Mouse (Mus musculus) liver, embryonic 15.5 days (tissue): ENCODE data around the gene Klhl21. TPM values are rescaled to one million over a fixed set of nuclear protein-coding genes. Genes with fewer than 3 reads are reported as not detected.

ENCODE experiments used
- ATAC-seq: fragments of 200-750 bp; cut with Nextera tagmentation; 2 replicates; pipeline ENCODE4 v1.8.0; 2017; ENCODE audit warnings: moderate number of reproducible peaks, mild to moderate bottlenecking, moderate library complexity; ENCODE audit not compliant: insufficient read depth
- H3K27ac ChIP-seq: fragments of 300-500 bp; sonication (generic); replicated peaks from 2 replicates; pipeline ENCODE4 v1.5.1; 2015; ENCODE audit warnings: mild to moderate bottlenecking, inconsistent platforms
- H3K27me3 ChIP-seq: fragments of 300-500 bp; sonication (generic); 2 replicates; pipeline ENCODE4 v1.6.1; 2015; ENCODE audit warnings: mild to moderate bottlenecking, inconsistent platforms
- H3K36me3 ChIP-seq: fragments of 300-500 bp; sonication (generic); replicated peaks from 2 replicates; pipeline ENCODE4 v1.6.1; 2015; ENCODE audit warnings: moderate library complexity, mild to moderate bottlenecking, inconsistent platforms
- H3K4me1 ChIP-seq: fragments of 300-500 bp; sonication (generic); replicated peaks from 2 replicates; pipeline ENCODE4 v1.6.1; 2015; ENCODE audit warnings: inconsistent platforms
- H3K4me2 ChIP-seq: fragments of 300-500 bp; sonication (generic); 2 replicates; pipeline ENCODE4 v1.6.1; 2015; ENCODE audit warnings: moderate library complexity, mild to moderate bottlenecking, inconsistent platforms
- H3K4me3 ChIP-seq: fragments of 300-500 bp; sonication (generic); replicated peaks from 2 replicates; pipeline ENCODE4 v1.5.1; 2015; ENCODE audit warnings: mild to moderate bottlenecking, inconsistent platforms
- H3K9ac ChIP-seq: fragments of 300-500 bp; sonication (generic); 2 replicates; pipeline ENCODE4 v1.6.1; 2015; ENCODE audit warnings: moderate library complexity, mild to moderate bottlenecking, inconsistent platforms
- H3K9me3 ChIP-seq: fragments of 300-500 bp; sonication (generic); replicated peaks from 2 replicates; pipeline ENCODE4 v1.6.1; 2016; ENCODE audit warnings: inconsistent platforms
- WGBS: fragments of 180-500 bp; shearing (Covaris S2); methylation state at CpG from one replicate; pipeline ENCODE4 v1.1.7; 2015; ENCODE audit warnings: mixed read lengths; ENCODE audit not compliant: insufficient replicate concordance; 5-methylcytosine and 5-hydroxymethylcytosine counted together
- polyA plus RNA-seq: library from polyadenylated mRNA; unstranded; fragments of >200 nt; fragmentation: Nextera tagmentation; extraction: Ambion mirVana; gene quantifications from 2 replicates; pipeline ENCODE4 v1.2.1, GENCODE M21; 2015

Klhl21 gene
- polyA plus RNA-seq: 6.3 and 7.2 TPM in 2 replicates

GRCm38 (mm10) chr4:152008622-152009075 is at the start of gene Klhl21:
Gene Klhl21 (plus strand): TSS chr4:152008803.
- H3K27me3 ChIP-seq: peaks cover 27% of the 10 kb centered on the region
- peak within 1 kb of the TSS; percentile 81 for H3K4me3 ChIP-seq
- H3K9ac ChIP-seq: peak within 1 kb of the TSS; percentile 73
- no peaks in the 10 kb centered on the region for H3K9me3 ChIP-seq
- peaks cover 11% of the 10 kb centered on the region for H3K36me3 ChIP-seq
- H3K4me1 ChIP-seq: peaks cover 67% of the 10 kb centered on the region
- peak within 1 kb of the TSS; percentile 86 for H3K27ac ChIP-seq
- peak within 1 kb of the TSS; percentile 100 for H3K4me2 ChIP-seq
- peak; percentile 82 for ATAC-seq
- WGBS: under 1% methylated on average over 45 of the region's 45 CpGs

- WGBS: 44% methylated on average over 11 of the region's 11 CpGs
- no peaks in the 10 kb centered on the region for H3K27me3 ChIP-seq
- peak overlapping the region; percentile 9 for H3K4me3 ChIP-seq
- no peaks in the 10 kb centered on the region for H3K9me3 ChIP-seq
- peaks cover 89% of the 10 kb centered on the region for H3K4me1 ChIP-seq
- peak overlapping the region; percentile 60 for H3K9ac ChIP-seq
- H3K27ac ChIP-seq: peak overlapping the region; percentile 98
- H3K4me2 ChIP-seq: peak overlapping the region; percentile 64
- H3K36me3 ChIP-seq: peaks cover 85% of the 10 kb centered on the region
- ATAC-seq: peak; percentile 17
Measured at GRCm38 (mm10) chr4:151959849-151960512, 48.6 kb upstream of the Klhl21 start.

- Histone ChIP-seq H3K27me3 (no peaks in the 10 kb centered on the region), H3K4me1 (peaks cover 84% of the 10 kb centered on the region), H3K27ac (peak overlapping the region; percentile 98), H3K36me3 (peaks cover 85% of the 10 kb centered on the region), H3K4me2 (peak overlapping the region; percentile 64), H3K9ac (peak overlapping the region; percentile 60), H3K9me3 (no peaks in the 10 kb centered on the region), H3K4me3 (peak overlapping the region; percentile 24)
- peak; percentile 92 for ATAC-seq
- 20% methylated on average over 3 of the region's 3 CpGs for WGBS
Measured at GRCm38 (mm10) chr4:151960513-151960854, 48.1 kb upstream of the Klhl21 start.

- peak overlapping the region; percentile 98 for H3K27ac ChIP-seq
- peaks cover 62% of the 10 kb centered on the region for H3K4me1 ChIP-seq
- peak overlapping the region; percentile 48 for H3K4me2 ChIP-seq
- no peaks in the 10 kb centered on the region for H3K27me3 ChIP-seq
- ATAC-seq: peak; percentile 32
- 14% methylated on average over 3 of the region's 3 CpGs for WGBS
- H3K4me3 ChIP-seq: 0 out of 2 replicates have a peak overlapping the region, but pooled peaks have one; percentile 5
- H3K9me3 ChIP-seq: no peaks in the 10 kb centered on the region
- H3K36me3 ChIP-seq: peaks cover 81% of the 10 kb centered on the region
- H3K9ac ChIP-seq: peak overlapping the region; percentile 50
Measured at GRCm38 (mm10) chr4:151962817-151963216, 45.8 kb upstream of the Klhl21 start.

GRCm38 (mm10) chr4:151968204-151968921 is 40.2 kb upstream of the Klhl21 start:
- peaks cover 80% of the 10 kb centered on the region for H3K36me3 ChIP-seq

GRCm38 (mm10) chr4:151972221-151972967 is 36.2 kb upstream of the Klhl21 start:
- 0 out of 2 replicates have a peak overlapping the region, but pooled peaks have one; percentile 25 for H3K9ac ChIP-seq
- peaks cover 89% of the 10 kb centered on the region for H3K36me3 ChIP-seq
- no peaks in the 10 kb centered on the region for H3K27me3 ChIP-seq
- H3K4me2 ChIP-seq: no peak overlapping the region
- peaks cover 19% of the 10 kb centered on the region for H3K4me1 ChIP-seq
- peak overlapping the region; percentile 54 for H3K27ac ChIP-seq
- WGBS: 71% methylated on average over 10 of the region's 10 CpGs
- ATAC-seq: no peak
- H3K4me3 ChIP-seq: no peak overlapping the region
- H3K9me3 ChIP-seq: no peaks in the 10 kb centered on the region

More at GRCm38 (mm10) chr4:151968204-151968921, 40.2 kb upstream of the Klhl21 start:
- ATAC-seq: no peak
- Histone ChIP-seq H3K4me2 (no peak overlapping the region), H3K9ac (no peak overlapping the region), H3K4me1 (peaks cover 26% of the 10 kb centered on the region), H3K4me3 (no peak overlapping the region), H3K27ac (0 out of 2 replicates have a peak overlapping the region, but pooled peaks have one; percentile 38), H3K27me3 (no peaks in the 10 kb centered on the region), H3K9me3 (no peaks in the 10 kb centered on the region)
- WGBS: 92% methylated on average over 26 of the region's 26 CpGs

GRCm38 (mm10) chr4:151975441-151975840 is 33.2 kb upstream of the Klhl21 start:
- Histone ChIP-seq H3K9me3 (no peaks in the 10 kb centered on the region), H3K4me3 (no peak overlapping the region), H3K4me2 (no peak overlapping the region), H3K27me3 (no peaks in the 10 kb centered on the region), H3K36me3 (peaks cover 92% of the 10 kb centered on the region), H3K4me1 (peaks cover 24% of the 10 kb centered on the region), H3K9ac (no peak overlapping the region), H3K27ac (no peak overlapping the region)
- no peak for ATAC-seq
- 78% methylated on average over 3 of the region's 3 CpGs for WGBS

- no peak overlapping the region for H3K9ac ChIP-seq
- WGBS: 40% methylated on average over 10 of the region's 10 CpGs
- H3K4me1 ChIP-seq: peaks cover 13% of the 10 kb centered on the region
- peaks cover 89% of the 10 kb centered on the region for H3K36me3 ChIP-seq
- H3K9me3 ChIP-seq: no peaks in the 10 kb centered on the region
- 0 out of 2 replicates have a peak, but pooled peaks have one; percentile 1 for ATAC-seq
- no peak overlapping the region for H3K4me3 ChIP-seq
- no peaks in the 10 kb centered on the region for H3K27me3 ChIP-seq
- peak overlapping the region; percentile 29; the same call in 1 of the 2 replicates for H3K27ac ChIP-seq
- H3K4me2 ChIP-seq: no peak overlapping the region
Measured at GRCm38 (mm10) chr4:151977748-151978147, 30.9 kb upstream of the Klhl21 start.

GRCm38 (mm10) chr4:151980699-151981098 is 27.9 kb upstream of the Klhl21 start:
- H3K4me1 ChIP-seq: peaks cover 25% of the 10 kb centered on the region
- no peaks in the 10 kb centered on the region for H3K9me3 ChIP-seq
- 81% methylated on average over 8 of the region's 8 CpGs for WGBS
- H3K36me3 ChIP-seq: peaks cover 59% of the 10 kb centered on the region
- H3K4me3 ChIP-seq: no peak overlapping the region
- H3K27me3 ChIP-seq: no peaks in the 10 kb centered on the region
- no peak overlapping the region for H3K27ac ChIP-seq
- no peak overlapping the region for H3K9ac ChIP-seq
- no peak overlapping the region for H3K4me2 ChIP-seq
- ATAC-seq: no peak

GRCm38 (mm10) chr4:151981363-151981762 is 27.2 kb upstream of the Klhl21 start:
- no peak overlapping the region for H3K4me2 ChIP-seq
- H3K36me3 ChIP-seq: peaks cover 53% of the 10 kb centered on the region
- H3K27me3 ChIP-seq: peaks cover 4% of the 10 kb centered on the region; the same call in 1 of the 2 replicates
- no peak overlapping the region for H3K4me3 ChIP-seq
- 16% methylated on average over 5 of the region's 5 CpGs for WGBS
- no peaks in the 10 kb centered on the region for H3K9me3 ChIP-seq
- H3K9ac ChIP-seq: no peak overlapping the region
- ATAC-seq: peak; percentile 59
- no peak overlapping the region for H3K27ac ChIP-seq
- H3K4me1 ChIP-seq: peaks cover 28% of the 10 kb centered on the region
